Mouse (Mus musculus) stomach, embryonic 16.5 days (tissue): Measurements from ENCODE around the gene Igsf9. TPM values are rescaled to one million over a fixed set of nuclear protein-coding genes. Genes with fewer than 3 reads are reported as not detected.

Source experiments
- ATAC-seq: fragments of 200-750 bp; cut with Nextera tagmentation; 2 replicates; pipeline ENCODE4 v1.8.0; 2017; ENCODE audit warnings: moderate number of reproducible peaks, moderate TSS enrichment; ENCODE audit not compliant: insufficient read depth, low FRiP score
- H3K27ac ChIP-seq: fragments of 300-500 bp; sonication (generic); 2 replicates; pipeline ENCODE4 v1.5.1; 2014; ENCODE audit warnings: low read length
- H3K27me3 ChIP-seq: fragments of 300-500 bp; sonication (generic); 2 replicates; pipeline ENCODE4 v1.6.1; 2014; ENCODE audit warnings: low read length, control low read depth, mixed read lengths; ENCODE audit not compliant: control insufficient read depth, insufficient read depth
- H3K36me3 ChIP-seq: fragments of 300-500 bp; sonication (generic); 2 replicates; pipeline ENCODE4 v1.6.1; 2014; ENCODE audit warnings: low read length; ENCODE audit not compliant: control insufficient read depth, insufficient read depth
- H3K4me1 ChIP-seq: fragments of 300-500 bp; sonication (generic); 2 replicates; pipeline ENCODE4 v1.6.1; 2014; ENCODE audit warnings: low read length, control low read depth, mixed read lengths; ENCODE audit not compliant: control insufficient read depth, insufficient read depth
- H3K4me2 ChIP-seq: fragments of 300-500 bp; sonication (generic); 2 replicates; pipeline ENCODE4 v1.6.1; 2014; ENCODE audit warnings: low read depth, low read length, mixed read lengths
- H3K4me3 ChIP-seq: fragments of 300-500 bp; sonication (generic); replicated peaks from 2 replicates; pipeline ENCODE4 v1.5.1; 2014; ENCODE audit warnings: mild to moderate bottlenecking, low read length
- H3K9ac ChIP-seq: fragments of 300-500 bp; sonication (generic); 2 replicates; pipeline ENCODE4 v1.6.1; 2014; ENCODE audit warnings: low read length
- H3K9me3 ChIP-seq: fragments of 300-500 bp; sonication (generic); replicated peaks from 2 replicates; pipeline ENCODE4 v1.6.1; 2016; ENCODE audit warnings: low read length, control low read depth; ENCODE audit not compliant: control insufficient read depth
- WGBS: fragments of 180-500 bp; shearing (Covaris S2); extraction: QIAGEN DNeasy Blood & Tissue Kit; methylation state at CpG from one replicate; pipeline ENCODE4 v1.1.7; 2014; 5-methylcytosine and 5-hydroxymethylcytosine counted together
- polyA plus RNA-seq: library from polyadenylated mRNA; unstranded; fragments of >200 nt; fragmentation: Nextera tagmentation; extraction: Ambion mirVana; gene quantifications from 2 replicates; pipeline ENCODE4 v1.2.1, GENCODE M21; 2015

The Igsf9 gene
- polyA plus RNA-seq, 1 experiment from 2014 or later: 51.6 TPM

GRCm38 (mm10) chr1:172475054-172475741 lies 6.4 kb upstream of the Igsf9 start, which contains the start of gene Slamf9:
TSS of gene Slamf9 (plus strand) at chr1:172475358.
- WGBS: 44% methylated on average over 7 of the region's 7 CpGs
- no peak within 1 kb of the TSS for H3K4me3 ChIP-seq
- no peaks in the 10 kb centered on the region for H3K27me3 ChIP-seq
- ATAC-seq: peak; percentile 39; the same call in 1 of the 2 replicates
- H3K36me3 ChIP-seq: no peaks in the 10 kb centered on the region
- H3K4me2 ChIP-seq: no peak within 1 kb of the TSS
- no peaks in the 10 kb centered on the region for H3K9me3 ChIP-seq
- no peak within 1 kb of the TSS for H3K9ac ChIP-seq
- H3K27ac ChIP-seq: no peak within 1 kb of the TSS
- peaks cover 4% of the 10 kb centered on the region; the same call in 1 of the 2 replicates for H3K4me1 ChIP-seq

- Histone ChIP-seq H3K4me1 (peaks cover 10% of the 10 kb centered on the region), H3K27ac (no peak overlapping the region)
- WGBS: 82% methylated on average over 5 of the region's 5 CpGs
Observed at GRCm38 (mm10) chr1:172478020-172478419, 3.6 kb upstream of the Igsf9 start.

GRCm38 (mm10) chr1:172480376-172480775 lies 1.2 kb upstream of the Igsf9 start:
- H3K36me3 ChIP-seq: no peaks in the 10 kb centered on the region
- no peak overlapping the region for H3K9ac ChIP-seq
- H3K9me3 ChIP-seq: no peaks in the 10 kb centered on the region
- H3K27ac ChIP-seq: no peak overlapping the region
- no peaks in the 10 kb centered on the region for H3K27me3 ChIP-seq
- no peak overlapping the region for H3K4me2 ChIP-seq
- peaks cover 20% of the 10 kb centered on the region for H3K4me1 ChIP-seq
- 92% methylated on average over 4 of the region's 4 CpGs for WGBS
- no peak overlapping the region for H3K4me3 ChIP-seq
- ATAC-seq: no peak

More at GRCm38 (mm10) chr1:172478020-172478419, 3.6 kb upstream of the Igsf9 start:
- H3K27me3 ChIP-seq: no peaks in the 10 kb centered on the region
- ATAC-seq: no peak
- H3K4me2 ChIP-seq: no peak overlapping the region
- no peak overlapping the region for H3K9ac ChIP-seq
- no peaks in the 10 kb centered on the region for H3K9me3 ChIP-seq
- no peaks in the 10 kb centered on the region for H3K36me3 ChIP-seq
- no peak overlapping the region for H3K4me3 ChIP-seq

GRCm38 (mm10) chr1:172481111-172481510 lies 477 bp upstream of the Igsf9 start:
- no peak for ATAC-seq
- Histone ChIP-seq H3K4me3 (peak overlapping the region; percentile 65), H3K9me3 (no peaks in the 10 kb centered on the region), H3K4me1 (peaks cover 20% of the 10 kb centered on the region), H3K36me3 (no peaks in the 10 kb centered on the region), H3K9ac (peak overlapping the region; percentile 73), H3K27me3 (no peaks in the 10 kb centered on the region), H3K27ac (peak overlapping the region; percentile 82), H3K4me2 (peak overlapping the region; percentile 80)
- WGBS: 11% methylated on average over 13 of the region's 13 CpGs

GRCm38 (mm10) chr1:172482518-172483360 lies 1.2 kb downstream of the Igsf9 start:
- peak overlapping the region; percentile 65 for H3K4me3 ChIP-seq
- H3K27me3 ChIP-seq: no peaks in the 10 kb centered on the region
- peaks cover 20% of the 10 kb centered on the region for H3K4me1 ChIP-seq
- WGBS: 5% methylated on average over 12 of the region's 12 CpGs
- no peaks in the 10 kb centered on the region for H3K36me3 ChIP-seq
- H3K9me3 ChIP-seq: no peaks in the 10 kb centered on the region
- H3K4me2 ChIP-seq: peak overlapping the region; percentile 80
- peak overlapping the region; percentile 94; the same call in 1 of the 2 replicates for H3K27ac ChIP-seq
- no peak for ATAC-seq
- peak overlapping the region; percentile 73 for H3K9ac ChIP-seq

- no peak for ATAC-seq
- WGBS: 27% methylated on average over 4 of the region's 4 CpGs
- H3K9ac ChIP-seq: peak overlapping the region; percentile 73
Observed at GRCm38 (mm10) chr1:172483361-172483660, 1.7 kb downstream of the Igsf9 start.

GRCm38 (mm10) chr1:172484236-172484635 lies 2.6 kb downstream of the Igsf9 start:
- H3K4me3 ChIP-seq: peak overlapping the region; percentile 65
- peaks cover 22% of the 10 kb centered on the region for H3K4me1 ChIP-seq
- H3K27me3 ChIP-seq: no peaks in the 10 kb centered on the region
- no peaks in the 10 kb centered on the region for H3K9me3 ChIP-seq
- 57% methylated on average over 11 of the region's 11 CpGs for WGBS
- peak overlapping the region; percentile 80 for H3K4me2 ChIP-seq
- ATAC-seq: no peak
- no peaks in the 10 kb centered on the region for H3K36me3 ChIP-seq
- peak overlapping the region; percentile 73 for H3K9ac ChIP-seq
- no peak overlapping the region for H3K27ac ChIP-seq

More at GRCm38 (mm10) chr1:172483361-172483660, 1.7 kb downstream of the Igsf9 start:
- H3K9me3 ChIP-seq: no peaks in the 10 kb centered on the region
- no peaks in the 10 kb centered on the region for H3K27me3 ChIP-seq
- no peaks in the 10 kb centered on the region for H3K36me3 ChIP-seq
- peaks cover 22% of the 10 kb centered on the region for H3K4me1 ChIP-seq
- H3K4me3 ChIP-seq: peak overlapping the region; percentile 65
- peak overlapping the region; percentile 80 for H3K4me2 ChIP-seq
- H3K27ac ChIP-seq: peak overlapping the region; percentile 94

GRCm38 (mm10) chr1:172484671-172485070 lies 3.1 kb downstream of the Igsf9 start:
- peak overlapping the region; percentile 65 for H3K4me3 ChIP-seq
- H3K9ac ChIP-seq: peak overlapping the region; percentile 73
- no peak for ATAC-seq
- no peak overlapping the region for H3K27ac ChIP-seq
- peaks cover 22% of the 10 kb centered on the region for H3K4me1 ChIP-seq
- H3K36me3 ChIP-seq: no peaks in the 10 kb centered on the region
- no peaks in the 10 kb centered on the region for H3K27me3 ChIP-seq
- H3K9me3 ChIP-seq: no peaks in the 10 kb centered on the region
- peak overlapping the region; percentile 80 for H3K4me2 ChIP-seq
- whole genome bisulfite sequencing: 63% methylated on average over 13 of the region's 13 CpGs

GRCm38 (mm10) chr1:172485821-172486220 lies 4.2 kb downstream of the Igsf9 start:
- no peaks in the 10 kb centered on the region for H3K9me3 ChIP-seq
- H3K4me3 ChIP-seq: no peak overlapping the region
- H3K27ac ChIP-seq: no peak overlapping the region
- no peaks in the 10 kb centered on the region for H3K36me3 ChIP-seq
- ATAC-seq: no peak
- peak overlapping the region; percentile 13; the same call in 1 of the 2 replicates for H3K9ac ChIP-seq
- peaks cover 26% of the 10 kb centered on the region for H3K4me1 ChIP-seq
- peak overlapping the region; percentile 80 for H3K4me2 ChIP-seq
- 55% methylated on average over 6 of the region's 6 CpGs for WGBS
- no peaks in the 10 kb centered on the region for H3K27me3 ChIP-seq
